Mouse (Mus musculus): ENCODE measurements around the gene Mphosph6.

DNA sequence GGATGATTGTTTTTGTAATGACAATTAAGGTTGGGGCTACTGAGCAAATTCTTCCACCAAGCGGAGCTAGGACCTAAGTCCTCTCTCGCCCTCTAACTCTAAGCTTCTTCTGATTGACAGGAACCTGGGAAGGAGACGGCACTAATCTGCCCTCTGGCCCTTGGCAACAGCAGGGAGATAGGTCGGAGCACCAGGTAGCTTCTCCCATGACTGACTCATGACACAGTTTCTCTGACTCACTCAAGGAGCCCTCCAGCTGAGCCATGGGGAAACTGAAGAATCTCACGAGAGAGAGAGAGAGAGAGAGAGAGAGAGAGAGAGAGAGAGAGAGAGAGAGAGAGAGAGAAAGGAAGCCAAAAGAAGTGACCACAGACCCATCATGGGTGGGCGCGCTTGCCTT lies 32.8 kb downstream of the Mphosph6 start:
- TF ChIP-seq CTCF (IDR thresholded peaks at IDR 0.05) = no peak
- TF ChIP-seq EP300 (IDR thresholded peaks at IDR 0.05) = no peak
